Mouse (Mus musculus): ENCODE results near the gene Phf24. TPM values are rescaled to one million over a fixed set of nuclear protein-coding genes. Genes with fewer than 3 reads are reported as not detected.

The Phf24 gene
- total and polyA plus RNA-seq, 3 experiments, result 0.31 to 0.92 TPM; not detected in 1

- no peaks in the 10 kb centered on the region for H3K27me3 ChIP-seq (ENCODE audit: control insufficient read depth in 1 of 2, insufficient read depth in 2 of 2, low read length in 2 of 2)
- H3K36me3 ChIP-seq (ENCODE audit: control insufficient read depth in 1 of 2, insufficient read depth in 2 of 2, low read length in 2 of 2), result no peaks in the 10 kb centered on the region
- TF ChIP-seq SIN3A (IDR thresholded peaks at IDR 0.05; ENCODE audit: low read length) (no peak), E2F4 (IDR thresholded peaks at IDR 0.05; ENCODE audit: borderline replicate concordance, low read depth, low read length) (no peak), NELFE (IDR thresholded peaks at IDR 0.05; ENCODE audit: low read depth, low read length) (no peak), SMC3 (IDR thresholded peaks at IDR 0.05; ENCODE audit: low read depth, low read length) (no peak), POLR2AphosphoS2 (IDR thresholded peaks at IDR 0.05; ENCODE audit: low read length) (no peak), MAX (IDR thresholded peaks at IDR 0.05; ENCODE audit: low read length) (no peak), USF1 (IDR thresholded peaks at IDR 0.05; ENCODE audit: low read depth, low read length) (no peak), MXI1 (IDR thresholded peaks at IDR 0.05; ENCODE audit: low read depth, low read length) (no peak), MAZ (IDR thresholded peaks at IDR 0.05; ENCODE audit: low read depth, low read length) (no peak), RAD21 (IDR thresholded peaks at IDR 0.05; ENCODE audit: low read depth, low read length) (no peak), MYC (IDR thresholded peaks at IDR 0.05; ENCODE audit: low read depth, low read length) (no peak), ETS1 (IDR thresholded peaks at IDR 0.05; ENCODE audit: low read depth, low read length) (no peak), ZNF384 (IDR thresholded peaks at IDR 0.05; ENCODE audit: low read depth, low read length) (no peak), KAT2A (conservative IDR thresholded peaks at IDR 0.05; ENCODE audit: low read depth, low read length) (no peak), TBP (IDR thresholded peaks at IDR 0.05; ENCODE audit: low read depth, low read length) (no peak)
- H3K79me2 ChIP-seq (ENCODE audit: control insufficient read depth, insufficient read depth, low read length, poor library complexity), result no peaks in the 10 kb centered on the region; the same call in 1 of the 2 replicates
- H3K4me3 ChIP-seq (ENCODE audit: control insufficient read depth in 1 of 2, insufficient read depth in 1 of 2, low read depth in 2 of 2, low read length in 2 of 2), result no peak overlapping the region
- no peak for DNase-seq (ENCODE audit: low read depth, low spot score)
- H3K4me1 ChIP-seq (ENCODE audit: control insufficient read depth in 1 of 2, insufficient read depth in 2 of 2, low read length in 2 of 2), result peaks cover 0 to 5% of the 10 kb centered on the region in 2 experiments; a peak in 1 of 4 replicates
- no peaks in the 10 kb centered on the region for H3K9me3 ChIP-seq (replicated peaks; ENCODE audit: insufficient read depth, low read length)
- H3K27ac ChIP-seq (ENCODE audit: control insufficient read depth, low read depth, low read length), result no peak overlapping the region
- no peak overlapping the region for H3K9ac ChIP-seq (ENCODE audit: control insufficient read depth, low read depth, low read length, poor library complexity, severe bottlenecking)
Measured at GRCm38 (mm10) chr4:42951206-42952195, 35.0 kb downstream of the Phf24 start.

- Histone ChIP-seq H3K27ac (ENCODE audit: control insufficient read depth, low read depth, low read length) (no peak overlapping the region), H3K4me3 (ENCODE audit: control insufficient read depth in 1 of 2, insufficient read depth in 1 of 2, low read depth in 2 of 2, low read length in 2 of 2) (no peak overlapping the region), H3K79me2 (ENCODE audit: control insufficient read depth, insufficient read depth, low read length, poor library complexity) (no peaks in the 10 kb centered on the region; the same call in 1 of the 2 replicates), H3K27me3 (ENCODE audit: control insufficient read depth in 1 of 2, insufficient read depth in 2 of 2, low read length in 2 of 2) (no peaks in the 10 kb centered on the region), H3K9me3 (replicated peaks; ENCODE audit: insufficient read depth, low read length) (no peaks in the 10 kb centered on the region), H3K9ac (ENCODE audit: control insufficient read depth, low read depth, low read length, poor library complexity, severe bottlenecking) (no peak overlapping the region), H3K4me1 (ENCODE audit: control insufficient read depth in 1 of 2, insufficient read depth in 2 of 2, low read length in 2 of 2) (peaks cover 0 to 5% of the 10 kb centered on the region in 2 experiments; a peak in 1 of 4 replicates), H3K36me3 (ENCODE audit: control insufficient read depth in 1 of 2, insufficient read depth in 2 of 2, low read length in 2 of 2) (no peaks in the 10 kb centered on the region)
- TF ChIP-seq POLR2A (IDR thresholded peaks at IDR 0.05; ENCODE audit: control insufficient read depth in 1 of 2, insufficient read depth in 1 of 2, low read depth in 1 of 2, low read length in 2 of 2, poor library complexity in 1 of 2) (no peak), TBP (IDR thresholded peaks at IDR 0.05; ENCODE audit: low read depth, low read length) (no peak), MYB (IDR thresholded peaks at IDR 0.05; ENCODE audit: low read depth, low read length) (no peak), ELF1 (IDR thresholded peaks at IDR 0.05; ENCODE audit: low read depth, low read length) (no peak), BHLHE40 (IDR thresholded peaks at IDR 0.05; ENCODE audit: borderline replicate concordance, low read depth, low read length) (no peak), ZNF384 (IDR thresholded peaks at IDR 0.05; ENCODE audit: low read depth, low read length) (no peak), CTCF (IDR thresholded peaks at IDR 0.05 in 2 of 3, conservative IDR thresholded peaks at IDR 0.05 in 1 of 3; ENCODE audit: control insufficient read depth in 1 of 3, insufficient read depth in 1 of 3, low read depth in 2 of 3, low read length in 3 of 3, poor library complexity in 1 of 3, severe bottlenecking in 1 of 3) (no peak), POLR2AphosphoS2 (IDR thresholded peaks at IDR 0.05; ENCODE audit: low read length) (no peak), ZMIZ1 (IDR thresholded peaks at IDR 0.05; ENCODE audit: low read depth, low read length) (no peak), TCF12 (IDR thresholded peaks at IDR 0.05; ENCODE audit: low read depth, low read length) (no peak), JUND (IDR thresholded peaks at IDR 0.05; ENCODE audit: low read depth, low read length) (no peak), MAX (IDR thresholded peaks at IDR 0.05; ENCODE audit: low read length) (no peak), SIN3A (IDR thresholded peaks at IDR 0.05; ENCODE audit: low read length) (no peak), MXI1 (IDR thresholded peaks at IDR 0.05; ENCODE audit: low read depth, low read length) (no peak), EP300 (IDR thresholded peaks at IDR 0.05; ENCODE audit: low read depth in 1 of 2, low read length in 2 of 2) (no peak), RCOR1 (IDR thresholded peaks at IDR 0.05; ENCODE audit: low read depth, low read length) (no peak)
- no peak for DNase-seq (ENCODE audit: low read depth, low spot score)
Measured at GRCm38 (mm10) chr4:42952563-42952962, 36.1 kb downstream of the Phf24 start.

All from MEL (cell line).